Mouse (Mus musculus) midbrain, embryonic 16.5 days (tissue): ENCODE measurements around the gene Grem2. TPM values are rescaled to one million over a fixed set of nuclear protein-coding genes. Genes with fewer than 3 reads are reported as not detected.

Source experiments
- ATAC-seq: fragments of 200-750 bp; cut with Nextera tagmentation; 2 replicates; pipeline ENCODE4 v1.8.0; 2017; ENCODE audit warnings: moderate TSS enrichment
- H3K27ac ChIP-seq: fragments of 300-500 bp; sonication (generic); 2 replicates; pipeline ENCODE4 v1.5.1; 2014; ENCODE audit warnings: mild to moderate bottlenecking, low read length, mixed read lengths
- H3K27me3 ChIP-seq: fragments of 300-500 bp; sonication (generic); 2 replicates; pipeline ENCODE4 v1.6.1; 2014; ENCODE audit warnings: low read depth, low read length, mixed read lengths; ENCODE audit not compliant: control insufficient read depth, insufficient read depth
- H3K36me3 ChIP-seq: fragments of 300-500 bp; sonication (generic); 2 replicates; pipeline ENCODE4 v1.6.1; 2014; ENCODE audit warnings: mild to moderate bottlenecking, low read length, moderate library complexity, mixed read lengths; ENCODE audit not compliant: control insufficient read depth, insufficient read depth
- H3K4me1 ChIP-seq: fragments of 300-500 bp; sonication (generic); 2 replicates; pipeline ENCODE4 v1.6.1; 2014; ENCODE audit warnings: mild to moderate bottlenecking, low read length, mixed read lengths; ENCODE audit not compliant: control insufficient read depth, insufficient read depth
- H3K4me2 ChIP-seq: fragments of 300-500 bp; sonication (generic); 2 replicates; pipeline ENCODE4 v1.6.1; 2014; ENCODE audit warnings: mild to moderate bottlenecking, low read length, mixed read lengths
- H3K4me3 ChIP-seq: fragments of 300-500 bp; sonication (generic); 2 replicates; pipeline ENCODE4 v1.5.1; 2014; ENCODE audit warnings: low read depth, mild to moderate bottlenecking, low read length, moderate library complexity, mixed read lengths
- H3K9ac ChIP-seq: fragments of 300-500 bp; sonication (generic); 2 replicates; pipeline ENCODE4 v1.6.1; 2014; ENCODE audit warnings: low read depth, low read length, mixed read lengths
- H3K9me3 ChIP-seq: fragments of 300-500 bp; sonication (generic); replicated peaks from 2 replicates; pipeline ENCODE4 v1.6.1; 2014; ENCODE audit warnings: mild to moderate bottlenecking, low read length, mixed read lengths; ENCODE audit not compliant: control insufficient read depth, poor library complexity, severe bottlenecking
- WGBS: fragments of 180-500 bp; shearing (Covaris S2); extraction: QIAGEN DNeasy Blood & Tissue Kit; methylation state at CpG from one replicate; pipeline ENCODE4 v1.1.7; 2014; 5-methylcytosine and 5-hydroxymethylcytosine counted together
- polyA plus RNA-seq: library from polyadenylated mRNA; unstranded; fragments of >200 nt; fragmentation: Nextera tagmentation; extraction: Ambion mirVana; gene quantifications from 2 replicates; pipeline ENCODE4 v1.2.1, GENCODE M21; 2015

The Grem2 gene
- polyA plus RNA-seq, 1 experiment from 2014 or later: 2.5 TPM

GRCm38 (mm10) chr1:174902755-174903154 is 18.9 kb downstream of the Grem2 start:
- no peak overlapping the region for H3K27ac ChIP-seq
- no peaks in the 10 kb centered on the region for H3K36me3 ChIP-seq
- H3K4me1 ChIP-seq: no peaks in the 10 kb centered on the region
- H3K4me2 ChIP-seq: no peak overlapping the region
- no peaks in the 10 kb centered on the region for H3K27me3 ChIP-seq
- no peak for ATAC-seq
- no peak overlapping the region for H3K4me3 ChIP-seq
- no peak overlapping the region for H3K9ac ChIP-seq
- WGBS: 75% methylated on average over 1 of the region's 1 CpGs
- H3K9me3 ChIP-seq: no peaks in the 10 kb centered on the region

DNA sequence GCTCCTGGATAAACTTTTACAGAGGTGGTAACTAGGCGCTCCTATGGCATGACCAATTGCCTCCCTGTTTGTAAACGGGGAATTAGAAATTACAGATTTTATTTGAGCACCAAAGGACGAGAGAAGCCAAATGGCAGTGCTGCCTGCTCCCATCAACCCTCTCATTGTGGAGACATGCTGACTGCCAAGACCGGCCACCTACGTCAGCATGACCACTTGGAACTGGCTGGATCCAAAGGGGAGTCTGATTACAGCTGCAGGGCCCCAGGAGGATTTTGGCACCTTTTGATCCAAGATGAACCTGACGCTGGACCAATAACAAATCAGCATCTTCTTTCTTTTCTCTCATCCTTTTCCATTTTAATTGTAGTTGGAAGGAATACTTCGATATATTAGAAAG is 29.1 kb downstream of the Grem2 start:
- Histone ChIP-seq H3K27me3 (no peaks in the 10 kb centered on the region), H3K4me1 (no peaks in the 10 kb centered on the region), H3K4me2 (no peak overlapping the region), H3K9me3 (no peaks in the 10 kb centered on the region), H3K27ac (no peak overlapping the region), H3K36me3 (no peaks in the 10 kb centered on the region), H3K4me3 (no peak overlapping the region), H3K9ac (no peak overlapping the region)
- WGBS: 90% methylated on average over 7 of the region's 7 CpGs
- ATAC-seq: no peak

- Histone ChIP-seq H3K9ac (no peak overlapping the region), H3K4me2 (no peak overlapping the region), H3K4me1 (no peaks in the 10 kb centered on the region), H3K27ac (no peak overlapping the region), H3K36me3 (no peaks in the 10 kb centered on the region), H3K4me3 (no peak overlapping the region), H3K27me3 (no peaks in the 10 kb centered on the region), H3K9me3 (no peaks in the 10 kb centered on the region)
- 92% methylated on average over 14 of the region's 14 CpGs for WGBS
- no peak for ATAC-seq
Observed at GRCm38 (mm10) chr1:174888684-174889405, 32.8 kb downstream of the Grem2 start.

DNA sequence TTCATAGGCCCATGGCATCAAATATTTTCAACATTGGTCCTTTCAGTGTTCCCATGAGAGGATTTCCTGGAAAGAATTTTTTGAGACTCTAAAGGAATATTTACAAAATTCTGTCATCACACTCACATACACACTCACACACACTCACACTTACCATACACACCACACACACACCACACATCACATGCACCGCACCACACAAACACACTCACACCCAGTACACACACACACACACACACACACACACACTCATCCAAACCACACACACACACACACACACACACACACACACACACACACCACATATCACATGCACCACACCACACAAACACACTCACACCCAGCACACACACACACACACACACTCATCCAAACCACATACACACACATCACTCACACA is 33.5 kb downstream of the Grem2 start:
- H3K27me3 ChIP-seq: no peaks in the 10 kb centered on the region
- no peaks in the 10 kb centered on the region for H3K36me3 ChIP-seq
- no peaks in the 10 kb centered on the region for H3K4me1 ChIP-seq
- no peak overlapping the region for H3K27ac ChIP-seq
- H3K9me3 ChIP-seq: no peaks in the 10 kb centered on the region
- no peak for ATAC-seq
- 92% methylated on average over 1 of the region's 1 CpGs for WGBS
- H3K4me2 ChIP-seq: no peak overlapping the region
- no peak overlapping the region for H3K4me3 ChIP-seq
- no peak overlapping the region for H3K9ac ChIP-seq

- no peak overlapping the region for H3K9ac ChIP-seq
- no peaks in the 10 kb centered on the region for H3K4me1 ChIP-seq
- WGBS: 95% methylated on average over 1 of the region's 1 CpGs
- no peak for ATAC-seq
- no peaks in the 10 kb centered on the region for H3K36me3 ChIP-seq
- H3K9me3 ChIP-seq: no peaks in the 10 kb centered on the region
- no peak overlapping the region for H3K4me3 ChIP-seq
- H3K27me3 ChIP-seq: no peaks in the 10 kb centered on the region
- H3K4me2 ChIP-seq: no peak overlapping the region
- no peak overlapping the region for H3K27ac ChIP-seq
Observed at GRCm38 (mm10) chr1:174882496-174882895, 39.1 kb downstream of the Grem2 start.

DNA sequence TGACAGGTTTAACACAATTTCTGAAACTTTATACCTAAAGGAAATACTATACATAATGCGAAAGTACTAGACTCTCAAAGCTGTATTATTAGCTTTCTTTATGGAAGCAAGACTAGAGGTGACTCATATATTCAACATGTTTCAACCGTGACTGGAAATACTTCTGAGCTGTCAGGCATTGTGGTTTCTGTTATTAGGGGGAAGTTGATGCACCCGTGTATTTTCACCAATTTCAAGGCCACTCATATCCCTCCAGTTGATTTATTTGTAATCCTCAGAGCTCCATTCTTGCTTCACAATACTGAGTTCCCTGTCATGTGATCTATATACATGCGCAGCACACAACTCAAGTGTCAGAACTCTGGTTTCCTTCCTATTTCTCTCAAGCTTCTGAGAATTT is 46.4 kb downstream of the Grem2 start:
- no peak overlapping the region for H3K4me3 ChIP-seq
- ATAC-seq: no peak
- no peaks in the 10 kb centered on the region for H3K9me3 ChIP-seq
- H3K36me3 ChIP-seq: no peaks in the 10 kb centered on the region
- WGBS: 92% methylated on average over 4 of the region's 4 CpGs
- H3K9ac ChIP-seq: no peak overlapping the region
- H3K27ac ChIP-seq: no peak overlapping the region
- no peaks in the 10 kb centered on the region for H3K4me1 ChIP-seq
- no peak overlapping the region for H3K4me2 ChIP-seq
- H3K27me3 ChIP-seq: no peaks in the 10 kb centered on the region

DNA sequence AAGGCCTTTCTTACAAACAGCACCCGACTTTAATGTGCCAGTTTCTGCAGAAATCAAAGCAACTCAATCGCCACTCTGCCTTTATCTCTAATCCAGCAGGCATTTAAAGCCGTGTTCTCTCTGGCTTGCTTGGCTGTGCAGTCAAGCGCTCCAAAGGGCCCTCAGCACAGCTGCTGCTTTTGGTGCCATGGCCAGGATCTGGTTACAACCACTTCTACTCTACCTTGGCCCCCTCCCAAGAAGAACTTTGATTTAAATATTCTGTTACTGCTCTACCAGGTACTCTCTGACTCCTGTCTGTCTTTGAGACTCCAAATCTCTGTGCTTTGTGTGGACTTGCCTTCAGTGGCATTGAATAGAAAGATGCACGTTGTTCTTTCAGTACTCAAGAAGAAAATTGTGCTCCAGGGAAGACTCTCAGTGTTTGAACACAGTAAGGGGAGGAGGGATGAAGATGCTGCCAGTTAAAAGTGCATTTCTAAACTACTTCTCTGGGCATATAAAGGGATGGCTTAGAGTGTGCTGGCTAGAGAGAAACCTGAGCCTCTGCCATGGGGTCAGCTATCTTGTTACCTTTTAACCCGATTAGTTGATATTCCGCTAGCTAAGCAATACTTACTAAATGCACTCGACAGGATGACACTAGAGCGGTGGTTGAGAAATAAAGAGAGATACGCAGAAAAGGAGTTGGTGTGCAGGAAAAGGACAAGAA is 61.1 kb downstream of the Grem2 start:
- 56% methylated on average over 10 of the region's 10 CpGs for WGBS
- no peaks in the 10 kb centered on the region for H3K36me3 ChIP-seq
- H3K27ac ChIP-seq: no peak overlapping the region
- no peak overlapping the region for H3K4me2 ChIP-seq
- H3K4me1 ChIP-seq: no peaks in the 10 kb centered on the region
- H3K9ac ChIP-seq: no peak overlapping the region
- H3K4me3 ChIP-seq: no peak overlapping the region
- H3K9me3 ChIP-seq: no peaks in the 10 kb centered on the region
- no peaks in the 10 kb centered on the region for H3K27me3 ChIP-seq
- ATAC-seq: no peak

GRCm38 (mm10) chr1:174856188-174856587 is 65.4 kb downstream of the Grem2 start:
- Histone ChIP-seq H3K9ac (no peak overlapping the region), H3K4me2 (no peak overlapping the region), H3K9me3 (no peaks in the 10 kb centered on the region), H3K27ac (no peak overlapping the region), H3K4me3 (no peak overlapping the region), H3K4me1 (no peaks in the 10 kb centered on the region), H3K36me3 (no peaks in the 10 kb centered on the region), H3K27me3 (no peaks in the 10 kb centered on the region)
- no peak for ATAC-seq
- 72% methylated on average over 2 of the region's 2 CpGs for WGBS

DNA sequence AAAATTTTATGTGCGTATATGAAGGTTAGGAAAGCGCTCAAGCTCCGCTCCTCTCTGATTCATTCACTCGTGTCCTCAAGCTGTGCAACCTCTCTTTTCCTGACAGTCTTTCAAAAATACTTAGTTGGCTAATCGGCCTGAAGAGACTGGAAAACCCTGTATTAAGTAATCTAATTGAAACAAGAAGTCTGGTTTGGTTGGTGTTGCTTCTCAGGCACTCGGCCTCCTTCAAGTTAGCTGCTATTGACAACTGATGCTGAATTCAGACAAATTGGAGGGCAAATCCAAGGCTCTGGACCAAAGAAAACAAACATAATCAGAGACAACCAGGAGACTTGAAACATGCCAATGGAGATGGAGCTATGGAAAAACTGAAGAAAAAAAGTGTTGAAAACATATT is 76.8 kb downstream of the Grem2 start:
- no peaks in the 10 kb centered on the region for H3K4me1 ChIP-seq
- WGBS: 82% methylated on average over 6 of the region's 6 CpGs
- no peak overlapping the region for H3K4me3 ChIP-seq
- no peaks in the 10 kb centered on the region for H3K36me3 ChIP-seq
- no peaks in the 10 kb centered on the region for H3K27me3 ChIP-seq
- no peak for ATAC-seq
- no peaks in the 10 kb centered on the region for H3K9me3 ChIP-seq
- no peak overlapping the region for H3K9ac ChIP-seq
- H3K27ac ChIP-seq: no peak overlapping the region
- H3K4me2 ChIP-seq: no peak overlapping the region
